Mouse (Mus musculus) left cerebral cortex, postnatal 14 days (tissue): Measurements from ENCODE around the gene Kctd12. TPM values are rescaled to one million over a fixed set of nuclear protein-coding genes. Genes with fewer than 3 reads are reported as not detected.

Source experiments
- DNase-seq, 2 experiments: peaks; one replicate each; pipeline ENCODE4 v3.0.0; 2021 to 2022; ENCODE audit warnings: low spot score in 2 of 2, mixed read lengths in 1 of 2
- intact Hi-C: fragments of 180-260 bp; cut with DNase I; formaldehyde crosslinking; loops from one replicate; pipeline ENCODE4 v1.15.1; 2025
- long read RNA-seq, 2 experiments: library from polyadenylated mRNA; stranded (forward); transcript quantifications; one replicate each; pipeline ENCODE4 v2.0.0; 2021
- total RNA-seq, 2 experiments: library from RNA; stranded (reverse); gene quantifications; 2 replicates each; pipeline ENCODE4 v1.2.3; 2021

Kctd12 gene
- 10 to 100 TPM; 49.7 to 56.8 TPM for total RNA-seq
- long read RNA-seq, experiment 1, full-length matches to known transcripts: 7 of 9 reads
- long read RNA-seq, experiment 1, partial matches to known transcripts: 0 of 9 reads
- long read RNA-seq, experiment 1, other reads (novel, unspliced or antisense): 2 of 9 reads
- long read RNA-seq, experiment 2, full-length matches to known transcripts: 5 of 5 reads
- long read RNA-seq, experiment 2, partial matches to known transcripts: 0 of 5 reads
- long read RNA-seq, experiment 2, other reads (novel, unspliced or antisense): 0 of 5 reads

DNA sequence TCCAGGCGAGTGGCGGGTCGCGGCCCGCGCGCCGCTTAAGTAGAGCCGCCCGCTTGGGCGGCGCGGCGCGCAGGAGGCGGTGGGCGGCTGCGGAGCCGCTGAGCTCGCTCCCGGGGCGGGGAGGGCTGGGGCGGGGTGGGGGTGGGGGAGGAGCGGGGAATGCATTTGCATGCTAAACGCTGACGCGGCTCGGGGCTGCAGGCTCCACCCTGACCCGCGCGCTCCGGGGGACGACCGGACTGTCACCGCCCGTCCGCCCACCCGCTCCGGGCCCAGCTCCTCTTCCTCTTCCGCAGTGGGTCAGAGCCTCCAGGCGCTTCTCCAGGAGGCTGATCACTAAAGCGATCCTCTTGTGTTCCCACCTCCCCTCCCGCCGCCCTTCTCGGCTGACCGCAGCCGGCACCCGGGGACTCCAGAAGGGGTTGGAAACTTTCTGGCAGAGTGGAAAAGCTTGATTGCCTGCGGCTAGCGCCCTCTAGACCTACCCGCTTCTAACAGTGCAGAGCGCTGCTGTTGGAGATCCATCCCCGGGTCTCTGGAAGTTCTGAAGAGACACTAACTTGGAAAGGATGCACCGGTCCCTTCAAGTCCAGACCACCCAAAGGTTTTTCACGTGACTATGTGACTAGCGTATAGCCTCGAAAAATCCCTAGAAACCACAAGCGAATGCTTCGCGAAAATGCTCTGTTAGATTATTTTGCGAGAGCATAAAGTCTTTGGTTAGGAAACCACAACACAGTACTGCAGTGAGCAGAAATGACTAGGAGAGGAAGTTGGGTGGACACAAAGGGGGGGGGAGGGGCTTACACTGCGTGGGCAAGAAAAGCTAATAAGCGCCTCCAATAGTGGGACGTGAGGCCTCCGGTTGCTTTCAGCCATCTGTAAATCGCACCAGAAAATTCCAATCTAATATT is at the start of gene Kctd12:
TSS of gene Kctd12 (minus strand) at position 11 of the 914 bp plus-strand sequence.
- intact Hi-C loops: loop anchor here (5.0 kb wide), 3 partner anchors 81 to 1036 kb away; no protein-coding TSS in a partner anchor
- DNase-seq: peak; percentile 63 to 77

DNA sequence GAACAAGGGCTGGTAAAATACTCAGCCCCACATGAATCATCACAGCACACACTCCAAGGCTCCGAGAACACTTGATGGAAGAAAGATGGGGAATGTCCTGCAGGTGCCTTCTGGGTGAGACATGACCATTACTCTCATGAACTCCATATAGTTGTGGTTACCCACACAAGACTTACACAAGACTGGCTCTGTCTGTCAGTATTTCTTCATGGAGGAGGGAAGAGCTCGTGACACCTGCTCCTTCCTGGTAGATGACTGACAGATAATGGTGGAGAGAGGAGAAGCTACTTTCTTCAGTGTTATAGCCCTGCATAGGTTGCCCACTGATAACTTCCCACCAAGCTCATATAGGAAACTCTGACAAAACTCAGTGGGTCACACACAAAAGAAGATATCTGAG is 46.8 kb upstream of the Kctd12 start:
- no peak for DNase-seq

DNA sequence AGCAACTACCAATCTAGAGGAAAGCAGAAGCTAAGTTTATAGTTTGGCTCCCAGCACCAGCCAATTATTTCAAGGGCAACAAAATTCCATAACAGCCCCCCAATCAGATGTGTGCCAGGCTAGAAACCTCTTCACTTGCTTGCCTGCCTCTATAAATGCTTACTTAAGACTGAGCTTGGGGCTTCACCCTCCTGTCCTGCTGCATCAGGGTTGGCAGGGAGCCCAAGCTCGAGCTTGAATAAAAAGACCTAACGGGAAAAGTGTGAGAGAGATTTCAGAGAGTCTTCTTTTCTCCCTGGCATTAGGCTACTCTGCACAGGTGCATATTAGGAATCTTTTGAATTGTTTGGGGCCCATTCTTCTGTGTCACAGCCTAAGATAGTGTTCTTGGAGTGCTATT is 37.6 kb upstream of the Kctd12 start:
- intact Hi-C loops: no loop called here
- DNase-seq: no peak

More for the DNA sequence above, 46.8 kb upstream of the Kctd12 start:
- intact Hi-C loops: no loop called here

DNA sequence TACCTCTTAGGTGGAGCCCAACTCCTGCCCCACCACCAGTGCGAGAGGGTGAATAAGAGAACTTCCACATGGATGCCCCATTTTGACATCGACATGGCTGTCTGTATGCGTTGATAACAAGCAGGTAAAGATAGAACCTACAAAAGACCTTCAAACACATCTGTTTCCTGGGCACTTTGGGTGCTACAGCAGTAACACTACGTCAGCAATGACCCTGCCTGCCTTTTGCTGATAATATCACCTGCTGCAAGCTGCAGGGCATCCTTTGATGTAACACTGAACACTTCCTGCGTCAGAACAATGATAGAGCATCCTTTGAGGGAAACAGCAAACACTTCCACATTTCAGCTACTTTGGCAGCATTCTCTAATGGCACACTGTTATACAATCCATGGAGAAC is 34.6 kb upstream of the Kctd12 start:
- intact Hi-C loops: no loop called here
- no peak for DNase-seq

DNA sequence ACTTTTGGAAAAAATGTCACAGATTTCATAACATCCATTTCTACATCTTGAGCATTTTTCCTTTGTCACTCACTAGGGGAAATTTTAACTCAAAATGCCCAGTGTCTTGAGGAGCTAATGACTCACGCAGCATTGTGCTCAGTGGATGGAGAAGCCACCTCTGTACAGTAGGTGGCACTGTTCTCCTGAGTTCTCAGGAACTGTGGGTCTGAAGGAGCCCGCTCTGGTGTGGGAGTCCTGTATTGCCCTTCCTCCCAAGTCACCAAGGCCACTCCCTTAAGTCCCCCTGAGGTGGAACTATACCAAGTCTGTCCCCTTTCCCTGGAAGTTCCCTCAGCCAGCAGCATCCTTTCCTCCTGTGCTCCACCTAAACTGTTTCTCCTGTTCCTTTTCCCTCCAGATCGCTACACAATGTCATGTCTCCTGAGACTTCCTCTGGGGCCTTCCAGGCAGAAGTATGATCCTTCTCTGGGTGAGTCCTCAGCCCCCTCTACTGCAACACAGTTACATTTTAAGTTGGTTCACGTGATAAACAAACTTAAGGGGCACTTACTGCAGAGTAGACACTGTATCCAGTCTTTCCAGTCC is 30.2 kb upstream of the Kctd12 start:
- intact Hi-C loops: loop anchor here (1.0 kb wide), 1 partner anchor 39 kb away; no protein-coding TSS in a partner anchor
- DNase-seq: peak; percentile 75 to 80

DNA sequence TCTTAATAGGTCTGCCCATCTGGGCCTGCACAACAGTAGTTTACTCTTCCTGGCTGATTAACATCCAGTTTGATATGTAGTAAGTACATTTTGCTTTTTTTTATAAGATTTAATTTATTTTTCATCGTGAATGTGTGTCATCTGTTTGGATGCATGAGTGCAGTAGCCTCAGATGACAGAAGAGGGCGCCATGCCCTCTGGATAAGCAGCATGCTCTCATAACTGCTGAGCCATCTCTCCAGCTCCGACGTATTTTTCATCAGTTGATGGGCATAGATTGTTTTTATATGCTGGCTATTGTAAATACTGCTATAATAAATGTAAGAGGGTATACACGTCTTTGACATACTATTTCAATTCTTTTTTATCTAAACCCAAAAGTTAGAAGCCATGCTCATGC is 29.3 kb upstream of the Kctd12 start:
- peak; percentile 62 to 78 for DNase-seq
- intact Hi-C loops: loop anchor here (1.0 kb wide), 1 partner anchor 40 kb away; no protein-coding TSS in a partner anchor

DNA sequence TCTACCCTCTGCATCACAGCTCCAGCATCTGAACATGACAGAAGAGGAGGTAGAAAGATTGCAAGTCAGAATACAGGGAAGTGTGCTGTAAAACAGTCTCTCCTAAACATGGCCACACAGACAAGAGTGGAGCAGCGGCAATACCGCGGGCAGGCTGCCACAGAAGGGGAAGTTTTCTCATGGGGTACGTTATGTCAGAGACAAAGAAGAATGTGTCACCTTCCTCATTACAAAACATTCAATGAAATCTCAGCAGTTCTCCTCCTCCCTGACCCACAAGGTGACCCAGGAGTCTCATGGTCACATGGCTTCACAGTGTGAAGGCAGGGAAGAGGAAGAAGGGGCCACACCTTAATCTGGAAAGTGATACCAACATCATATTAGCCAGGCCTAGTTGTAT is 25.3 kb upstream of the Kctd12 start:
- intact Hi-C loops: no loop called here

DNA sequence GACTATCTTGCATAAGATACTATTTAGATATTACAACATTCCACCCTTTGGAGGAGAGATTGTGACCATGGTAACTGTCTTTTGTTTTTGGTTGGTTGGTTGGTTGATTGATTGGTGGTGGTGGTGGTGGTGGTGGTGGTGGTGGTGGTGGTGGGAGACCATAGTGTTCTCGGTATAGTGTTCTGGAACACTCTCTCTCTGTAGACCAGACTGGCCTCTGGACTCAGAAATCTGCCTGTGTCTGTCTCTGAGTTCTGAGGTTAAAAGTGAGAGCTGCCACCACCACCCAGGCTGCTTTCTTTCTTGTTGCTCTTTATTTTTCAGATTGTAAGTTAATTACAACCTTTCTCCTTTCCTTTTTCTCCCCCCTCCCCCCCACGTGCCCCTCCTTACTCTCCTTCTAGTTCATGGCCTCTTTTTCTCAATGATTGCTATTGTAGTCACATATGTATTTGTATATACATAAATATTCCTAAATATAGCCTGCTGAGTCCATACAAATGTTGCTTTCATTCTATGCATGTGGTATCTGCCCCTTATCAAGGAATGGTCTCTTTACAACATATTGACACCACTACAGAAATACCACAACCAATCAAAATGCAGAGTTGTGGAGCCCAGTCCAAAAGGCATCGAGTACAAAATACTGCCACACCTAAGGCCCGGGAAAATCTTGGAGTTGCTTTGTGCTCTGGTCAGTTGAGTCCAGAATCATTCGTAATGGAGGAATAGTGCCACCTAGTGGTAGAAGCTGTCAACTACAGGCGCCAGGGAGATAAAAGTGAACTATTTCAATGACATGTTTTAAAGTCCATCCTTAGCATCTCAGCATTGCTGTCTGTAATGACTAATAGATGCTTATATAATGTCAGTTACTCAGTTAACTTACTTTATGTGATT is 12.5 kb upstream of the Kctd12 start:
- intact Hi-C loops: loop anchor here (10.0 kb wide), 1 partner anchor 480 kb away; no protein-coding TSS in a partner anchor
- peak; percentile 77 to 88 for DNase-seq

More for the DNA sequence above, 25.3 kb upstream of the Kctd12 start:
- DNase-seq: no peak

DNA sequence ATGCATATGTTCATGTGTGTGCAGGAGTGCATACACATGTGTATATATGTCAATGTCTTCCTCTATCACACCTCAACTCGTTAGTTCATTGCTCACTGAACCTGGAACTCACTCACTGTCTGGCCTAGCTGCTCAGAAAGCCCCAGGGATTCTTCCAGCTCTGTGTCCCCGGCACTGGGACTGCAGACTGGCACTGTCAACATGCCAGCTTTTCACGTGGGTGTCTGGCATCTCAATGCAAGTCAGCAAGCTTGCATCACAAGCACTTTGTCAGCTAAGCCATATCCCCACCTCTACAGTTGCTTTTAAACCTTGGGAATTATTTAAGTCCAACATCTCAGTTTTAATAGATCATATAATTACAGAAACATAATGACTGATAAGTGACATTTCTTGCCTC is 8.3 kb upstream of the Kctd12 start:
- intact Hi-C loops: loop anchor here (10.0 kb wide), 1 partner anchor 476 kb away; no protein-coding TSS in a partner anchor
- DNase-seq: no peak

DNA sequence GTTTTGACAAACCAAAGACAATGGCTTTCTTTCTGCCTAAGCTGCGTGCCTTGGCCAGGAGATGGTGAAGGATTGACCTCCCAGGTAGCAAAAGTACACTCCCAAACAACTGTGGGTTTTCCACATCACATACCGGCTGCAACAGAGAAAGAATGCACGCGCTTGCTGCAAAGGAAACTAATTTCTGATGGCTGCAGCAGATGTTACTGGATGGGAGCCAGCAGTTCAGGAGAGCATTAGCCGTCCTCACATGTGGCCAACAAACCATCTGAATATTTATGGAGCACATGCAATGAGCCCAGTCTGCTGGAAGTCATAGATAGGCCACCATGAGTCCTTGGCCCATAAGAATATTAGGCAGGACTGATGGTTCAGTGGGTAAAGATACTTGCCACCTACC is 7.4 kb upstream of the Kctd12 start:
- intact Hi-C loops: loop anchor here (10.0 kb wide), 1 partner anchor 475 kb away; no protein-coding TSS in a partner anchor
- no peak for DNase-seq

DNA sequence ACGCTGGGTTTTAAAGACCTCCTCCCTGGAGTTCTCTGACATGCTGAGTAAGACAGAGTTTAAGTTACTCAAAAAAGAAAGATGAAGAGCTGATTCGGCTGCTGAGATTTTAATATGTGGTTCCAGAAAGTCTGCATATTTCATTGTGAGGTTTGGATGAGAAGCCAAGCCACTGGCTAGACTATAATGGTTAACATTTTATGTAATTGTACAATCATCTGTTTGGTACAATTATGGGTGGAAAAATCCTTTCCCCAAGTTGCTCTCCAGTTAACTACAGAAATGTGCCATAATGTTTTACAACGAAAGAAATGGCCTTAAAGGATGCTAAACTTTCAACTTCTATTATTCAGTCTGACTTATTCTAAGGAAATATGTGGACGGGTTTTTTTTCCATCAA is 6.8 kb upstream of the Kctd12 start:
- no peak for DNase-seq
- intact Hi-C loops: no loop called here

DNA sequence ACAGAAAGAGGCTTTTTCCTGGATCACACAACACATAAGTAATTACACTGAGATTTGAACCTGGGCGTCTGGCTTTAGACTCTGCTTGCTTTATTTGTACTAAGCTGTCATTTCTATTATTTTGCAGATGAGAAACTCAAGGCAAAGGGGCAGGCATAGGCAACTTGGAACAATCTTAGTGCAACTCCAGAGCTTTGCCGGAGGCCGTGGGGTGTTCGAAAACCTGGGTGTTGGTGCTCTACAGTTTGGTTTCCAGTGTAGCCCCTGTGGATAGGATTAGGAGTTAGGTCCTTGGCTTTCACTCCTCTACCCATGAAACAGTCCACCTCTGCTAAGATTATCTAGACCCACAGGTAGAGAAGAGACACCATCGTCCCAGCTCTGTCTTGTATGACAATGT is 5.2 kb upstream of the Kctd12 start:
- intact Hi-C loops: no loop called here
- DNase-seq: no peak

DNA sequence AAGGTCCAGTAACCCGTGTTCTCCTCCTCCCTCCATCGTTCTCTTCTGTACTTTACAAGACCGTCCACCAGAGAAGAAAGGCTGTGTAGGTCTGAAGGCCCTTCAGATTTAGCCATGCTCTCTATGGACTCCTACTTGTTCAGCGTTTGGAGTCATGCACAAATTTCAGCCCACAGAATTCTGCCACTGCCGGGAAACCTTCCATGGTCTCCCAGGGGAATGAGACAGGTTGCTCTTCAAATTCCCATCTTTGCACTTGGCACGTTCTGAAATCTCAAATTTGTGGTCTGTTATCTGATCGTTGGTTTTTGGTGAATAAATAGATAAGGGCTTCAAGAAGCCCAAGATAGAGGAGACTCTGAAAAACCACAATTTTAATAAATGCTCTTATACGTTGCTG is 1.2 kb upstream of the Kctd12 start:
- DNase-seq: no peak
- intact Hi-C loops: loop anchor here (5.0 kb wide), 3 partner anchors 81 to 1036 kb away; no protein-coding TSS in a partner anchor

DNA sequence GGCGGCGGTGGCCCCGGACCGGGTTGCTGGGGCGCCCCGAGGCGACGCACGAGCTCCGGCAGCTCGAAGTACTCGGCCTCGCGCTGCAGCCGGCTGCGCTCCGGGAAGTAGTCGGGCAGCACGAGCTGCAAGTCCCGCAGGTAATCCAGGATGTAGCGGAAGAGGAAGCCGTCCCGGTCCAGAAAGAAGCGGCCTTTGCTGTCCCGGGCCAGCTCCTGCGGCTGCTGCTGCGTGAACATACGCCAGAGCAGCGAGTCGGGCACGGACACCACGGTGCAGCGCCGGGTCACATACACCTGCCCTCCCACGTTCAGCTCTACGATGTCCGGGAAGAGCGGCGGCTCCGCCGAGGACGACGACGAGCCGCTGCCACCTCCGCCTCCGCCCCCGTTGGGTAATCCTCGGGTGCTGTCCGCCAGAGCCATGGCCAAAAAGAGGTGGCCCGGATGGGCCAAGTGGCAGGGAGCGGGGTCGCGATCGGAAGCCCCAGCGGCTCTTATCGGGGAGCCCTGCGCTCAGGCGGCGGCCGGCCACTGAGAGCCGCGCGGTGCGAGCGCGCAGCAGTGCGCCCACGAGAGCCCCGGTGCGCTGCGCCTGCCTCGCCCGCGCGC is 316 bp downstream of the Kctd12 start:
- DNase-seq: peak; percentile 30 to 66
- intact Hi-C loops: loop anchor here (5.0 kb wide), 3 partner anchors 80 to 1035 kb away; no protein-coding TSS in a partner anchor

DNA sequence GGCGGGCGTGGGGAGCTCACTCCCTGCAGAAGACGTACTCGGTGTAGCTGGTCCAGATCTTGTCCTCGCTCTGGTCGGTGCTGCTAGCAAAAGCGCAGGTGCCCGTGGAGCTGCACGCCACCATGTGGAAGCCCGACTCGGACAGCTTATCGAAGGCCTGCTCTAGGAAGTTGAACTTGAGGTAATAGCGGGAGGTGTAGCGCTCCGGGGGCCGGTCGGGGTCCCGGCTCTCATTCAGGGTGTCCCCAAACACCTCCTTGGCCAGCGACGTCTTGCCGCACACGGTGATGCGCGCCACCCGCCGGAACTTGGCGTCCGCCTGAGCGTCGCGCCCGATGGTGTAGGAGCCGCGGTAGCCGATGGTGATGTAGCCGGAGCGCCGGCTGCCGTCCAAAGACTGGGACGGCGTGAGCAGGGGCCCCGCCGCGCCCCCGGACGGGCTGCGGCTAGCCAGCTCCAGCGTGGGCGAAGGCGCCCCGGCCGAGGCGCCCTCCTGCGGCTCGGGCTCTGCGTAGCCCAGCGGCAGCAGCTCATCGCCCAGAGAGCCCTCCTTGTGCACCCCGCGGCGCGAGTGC is 909 bp downstream of the Kctd12 start:
- DNase-seq: peak; percentile 67
- intact Hi-C loops: loop anchor here (2.0 to 5.0 kb wide), 4 partner anchors 79 to 1034 kb away; no protein-coding TSS in a partner anchor

DNA sequence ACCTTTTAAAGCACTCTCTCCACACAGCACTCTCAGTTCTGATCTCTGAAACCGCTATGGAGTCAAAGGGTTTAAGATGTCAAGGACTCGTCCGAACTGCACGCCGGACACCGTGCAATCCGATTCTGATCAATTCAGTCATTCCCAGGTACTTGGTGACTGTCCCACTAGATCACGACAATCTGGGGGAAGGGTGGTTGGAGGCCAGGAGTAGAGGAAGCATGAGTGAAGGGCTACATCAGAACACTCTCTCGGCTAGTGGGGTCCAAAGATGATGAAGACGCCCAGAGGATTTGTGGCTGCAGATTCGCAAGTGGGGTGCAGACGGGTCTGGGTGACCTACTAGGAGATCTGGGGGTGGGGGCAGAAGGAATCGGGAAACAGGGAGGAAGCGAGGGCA is 1.5 kb downstream of the Kctd12 start:
- intact Hi-C loops: loop anchor here (2.0 to 5.0 kb wide), 4 partner anchors 79 to 1034 kb away; no protein-coding TSS in a partner anchor
- DNase-seq: no peak

DNA sequence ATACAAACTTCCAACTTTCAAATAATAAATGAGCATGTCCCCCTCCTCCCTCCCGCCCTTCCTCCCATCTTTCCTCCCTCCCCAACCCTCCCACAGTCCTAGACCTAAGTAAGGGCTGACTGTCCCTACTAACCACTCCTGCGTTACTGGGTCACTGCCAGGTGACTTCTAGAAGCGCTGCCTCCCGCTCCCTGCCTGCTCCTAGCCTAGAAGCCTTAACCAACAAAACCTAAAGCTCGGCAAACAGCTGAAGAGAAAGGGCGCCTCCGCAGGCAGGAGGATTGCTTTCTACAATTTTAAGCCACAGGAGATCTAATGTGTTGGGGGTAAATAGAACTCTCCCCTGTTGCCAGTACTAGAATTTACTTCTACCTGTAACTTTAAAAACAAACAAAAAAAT is 2.0 kb downstream of the Kctd12 start:
- intact Hi-C loops: loop anchor here (2.0 to 5.0 kb wide), 4 partner anchors 78 to 1033 kb away; no protein-coding TSS in a partner anchor
- peak; percentile 39 to 51 for DNase-seq

DNA sequence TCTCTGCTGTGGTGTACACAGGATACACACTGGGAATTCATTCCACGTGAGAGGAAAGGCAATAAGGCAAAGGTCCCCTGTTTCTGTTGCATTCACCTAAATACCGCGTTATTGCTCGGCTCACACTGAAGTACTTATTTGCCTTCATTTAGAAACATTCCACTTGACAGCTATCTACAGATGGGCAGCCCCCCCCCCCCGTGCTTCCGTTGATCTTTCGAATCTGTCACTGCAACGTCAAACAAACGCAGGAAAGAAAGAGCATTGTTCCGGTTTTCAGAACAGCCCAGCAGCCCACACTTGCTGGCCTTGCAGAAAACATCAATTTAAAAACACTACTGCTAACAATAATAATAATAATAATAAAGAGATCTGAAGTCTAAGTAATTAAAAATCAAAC is 2.6 kb downstream of the Kctd12 start:
- no peak for DNase-seq
- intact Hi-C loops: loop anchor here (2.0 to 5.0 kb wide), 4 partner anchors 78 to 1033 kb away; no protein-coding TSS in a partner anchor
